Mouse (Mus musculus): ENCODE data around the gene Spast.

Gene Spast

DNA sequence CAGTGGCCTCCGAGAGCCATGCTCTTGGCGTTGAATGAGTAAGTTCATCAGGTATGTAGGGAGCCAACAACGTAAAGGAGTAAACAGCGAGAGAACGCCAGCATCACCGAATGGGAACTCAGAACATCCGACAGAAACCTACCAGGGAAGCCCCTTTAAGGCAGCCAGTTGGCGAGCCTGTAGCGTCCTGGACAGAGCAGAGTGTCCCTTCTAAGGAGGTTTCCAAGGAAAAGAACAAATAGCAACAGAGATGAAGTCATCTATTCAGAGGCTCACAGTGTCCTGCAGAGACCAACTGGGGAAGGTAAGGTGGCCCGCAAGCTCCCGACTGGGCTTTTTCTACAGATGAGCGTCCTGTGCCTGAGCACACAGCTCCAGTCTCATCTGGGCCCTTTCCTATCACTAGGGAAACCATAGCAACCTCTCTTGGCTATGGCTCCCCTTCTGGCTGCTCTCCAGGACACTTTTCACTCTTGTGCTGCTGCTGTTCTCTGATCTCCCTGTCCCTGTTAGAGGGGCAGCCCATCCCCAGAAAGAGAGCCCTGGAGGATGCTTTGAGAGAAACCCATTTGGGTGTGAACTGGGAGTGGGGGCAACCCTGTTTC lies 85.7 kb downstream of the Spast start:
- DNase-seq (ENCODE audit: low spot score) = peak; percentile 46

DNA sequence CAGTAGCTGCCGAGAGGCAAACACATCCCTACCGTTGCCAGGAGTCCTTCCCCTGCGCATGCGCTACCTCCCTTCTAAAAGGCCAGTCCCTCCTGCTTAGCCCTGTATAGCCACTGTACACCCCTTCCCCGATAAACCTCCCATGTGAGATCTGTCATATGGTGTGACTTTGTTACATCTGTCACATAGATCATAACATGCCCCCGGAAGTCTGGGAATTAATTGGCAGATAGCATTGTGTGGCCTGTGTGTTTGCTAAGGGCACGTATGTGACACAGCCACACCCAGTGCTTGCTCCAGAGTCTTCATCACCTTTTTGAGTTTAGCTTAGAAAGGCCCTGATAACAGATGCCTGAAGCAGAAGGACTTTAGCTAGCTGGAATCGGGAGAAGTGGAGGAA lies 91.3 kb downstream of the Spast start:
- DNase-seq (ENCODE audit: low spot score) = no peak

DNA sequence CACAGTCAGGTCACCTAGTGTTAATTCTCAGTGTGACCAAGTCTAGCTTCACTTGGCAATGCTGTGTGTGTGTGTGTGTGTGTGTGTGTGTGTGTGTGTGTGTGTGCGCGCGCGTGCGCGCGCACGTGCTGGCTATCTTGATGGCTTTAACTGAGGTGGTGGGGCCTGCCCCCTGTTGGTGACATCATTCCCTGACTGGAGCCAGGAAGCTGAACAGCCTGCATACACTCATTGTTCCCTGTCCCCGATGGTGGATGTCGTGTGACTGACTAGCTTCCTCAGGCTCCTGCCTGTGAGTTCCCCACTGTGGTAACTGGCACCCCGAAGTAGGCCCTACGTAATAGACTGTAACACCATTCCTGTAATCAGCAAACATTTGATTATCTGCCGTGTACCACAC lies 92.7 kb downstream of the Spast start:
- DNase-seq (ENCODE audit: low spot score) = no peak

DNA sequence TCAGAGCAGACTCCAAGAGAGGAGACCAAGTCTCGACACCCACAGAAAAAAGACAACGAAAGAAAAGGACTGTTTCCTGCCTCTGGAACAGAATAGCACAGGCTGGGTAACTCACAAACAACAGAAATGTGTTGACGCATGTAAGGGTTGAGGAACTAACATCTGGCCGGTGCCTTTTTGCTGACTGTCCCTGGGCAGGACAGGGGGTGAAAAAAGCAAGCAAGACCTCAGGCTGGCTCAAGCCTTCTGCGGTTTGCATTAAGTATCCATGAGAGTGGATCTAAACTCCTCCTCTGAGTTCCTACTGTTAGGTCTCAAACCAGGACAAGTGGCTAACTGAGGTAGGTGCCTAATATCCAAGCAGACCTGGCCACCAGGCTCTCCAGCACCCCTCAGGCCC lies 93.8 kb downstream of the Spast start:
- no peak for DNase-seq (ENCODE audit: low spot score)

DNA sequence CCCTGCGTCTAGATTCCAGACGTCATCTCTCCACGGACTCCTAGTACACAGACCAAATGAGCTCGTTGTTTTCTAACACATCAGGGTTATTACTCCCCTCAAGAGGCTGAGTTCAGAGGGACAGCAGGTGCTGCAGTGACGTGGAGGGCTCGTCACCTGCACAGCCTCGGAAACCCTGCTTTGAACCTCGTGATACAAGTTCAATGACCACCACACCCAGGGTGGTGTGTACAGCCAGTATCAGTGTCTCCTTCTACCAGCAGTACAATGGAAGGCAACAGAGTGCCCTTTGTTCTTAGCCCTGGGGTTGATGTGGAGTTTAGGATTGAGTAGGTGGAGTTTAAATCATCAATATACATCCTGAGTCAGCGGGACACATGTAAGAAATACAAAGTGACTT lies 99.0 kb downstream of the Spast start:
- DNase-seq (ENCODE audit: low spot score) = no peak

DNA sequence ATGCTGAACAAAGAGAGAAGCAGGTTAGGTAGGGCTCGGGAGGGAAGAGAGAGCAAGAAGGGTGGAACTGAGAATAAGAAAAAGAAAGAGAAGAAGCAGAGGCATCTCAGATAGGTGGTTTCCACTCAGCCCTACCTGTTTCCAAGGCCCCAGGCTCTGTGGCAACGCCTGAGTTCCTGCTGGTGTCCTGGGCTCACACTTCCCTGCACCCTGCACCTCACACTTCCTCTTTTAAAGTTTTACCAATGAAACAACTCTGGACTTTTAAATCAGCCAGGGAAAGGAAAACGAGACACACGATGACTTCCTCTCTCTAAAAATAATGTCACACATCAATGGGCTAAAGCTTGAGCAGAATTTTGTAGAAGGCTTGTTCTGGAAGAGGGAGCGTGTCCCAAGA lies 101.7 kb downstream of the Spast start:
- no peak for DNase-seq (ENCODE audit: low spot score)
